In genomic region chr16:84713156-84713555, GRCm38 (mm10) we compare ENCODE assay signal across 23 mouse cellular contexts. TPM values are rescaled to one million over a fixed set of nuclear protein-coding genes. Genes with fewer than 3 reads are reported as not detected.
DNase-seq lines count a peak whose midpoint lies in the region; ATAC-seq and TF ChIP-seq lines count a peak whose summit lies in the region.
"Had no signal": no experiment of that assay in that cellular context is flagged by ENCODE, and none has a peak within 500 bp of the region (broad histone marks: within the 10 kb centered on the region; RNA-seq: fewer than 3 reads in every experiment).

No protein-coding gene starts in this region.

- no peak overlapping the region for H3K4me3 ChIP-seq in thymus, adult 2 months (ENCODE audit: control insufficient read depth, insufficient read depth, low read length)
- H3K4me3 ChIP-seq in CH12.LX (replicated peaks in 1 of 3; ENCODE audit: low read depth in 2 of 3, low read length in 2 of 3, poor library complexity in 1 of 3) = no peak overlapping the region
- H3K4me3 ChIP-seq: embryonic facial prominence, embryonic 13.5 days; limb, embryonic 10.5 days; megakaryocyte, embryonic 14.5 days had no signal

- dilution Hi-C loops in CH12.LX (cut with MboI; ENCODE audit: extremely low pct_ligation_motif_present, extremely low pct_unique_long_range_greater_than_20kb, low sequenced_read_pairs) = no loop called here

- no peak for TF ChIP-seq RAD21 in CH12.LX (IDR thresholded peaks at IDR 0.05; ENCODE audit: low read depth, low read length)

- in situ Hi-C loops in CH12.LX (cut with MboI; ENCODE audit: low pct_ligation_motif_present, low pct_unique_long_range_greater_than_20kb, low sequenced_read_pairs) = no loop called here

- peaks cover 4% of the 10 kb centered on the region; the same call in 1 of the 2 replicates for H3K36me3 ChIP-seq in thymus, adult 2 months (ENCODE audit: control insufficient read depth, insufficient read depth, low read length)
- peaks cover 35 to 54% of the 10 kb centered on the region in 2 experiments for H3K36me3 ChIP-seq in CH12.LX (replicated peaks in 1 of 2; ENCODE audit: control insufficient read depth in 1 of 2, insufficient read depth in 1 of 2, low read length in 1 of 2)
- H3K36me3 ChIP-seq in splenic B cell, adult 2 months (ENCODE audit: control insufficient read depth, insufficient read depth, low read length, poor library complexity, severe bottlenecking) = no peaks in the 10 kb centered on the region

- no peaks in the 10 kb centered on the region for H3K9me3 ChIP-seq in CH12.LX (replicated peaks; ENCODE audit: low read length)
- H3K9me3 ChIP-seq: embryonic facial prominence, embryonic 13.5 days; G1E; limb, embryonic 10.5 days; megakaryocyte, embryonic 14.5 days had no signal

- DNase-seq in thymus, adult 2 months = no peak
- DNase-seq in thymus, postnatal 25 days = no peak
- DNase-seq in CH12.LX (ENCODE audit: extremely low read depth) = peak; percentile 92
- peak; percentile 64 for DNase-seq in splenic B cell, adult 2 months (ENCODE audit: low read depth, low spot score)
- DNase-seq in heart, adult 9 months (ENCODE audit: low spot score in 2 of 2) = no peak
- DNase-seq in adrenal gland, postnatal 4 days (ENCODE audit: low spot score in 2 of 2) = no peak
- DNase-seq in urinary bladder, postnatal 4 days (ENCODE audit: low spot score in 2 of 2) = no peak
- DNase-seq: adrenal gland, postnatal 25 days; cerebellum, adult 2 months; heart, postnatal 10 days; kidney, postnatal 4 days; layer of hippocampus, adult 9-11 months; liver, postnatal 0 days; lung, postnatal 10 days had no signal

- H3K27ac ChIP-seq in thymus, adult 2 months (ENCODE audit: control insufficient read depth, insufficient read depth, low read length) = peak overlapping the region; percentile 62; the same call in 1 of the 2 replicates
- H3K27ac ChIP-seq in CH12.LX (ENCODE audit: insufficient read depth, low read depth) = peak overlapping the region; percentile 81
- H3K27ac ChIP-seq: embryonic facial prominence, embryonic 13.5 days; hindbrain, embryonic 14.5 days; limb, embryonic 10.5 days had no signal

- 4% methylated on average over 4 of the region's 4 CpGs for WGBS in thymus, adult 2 months

- peaks cover 55% of the 10 kb centered on the region for H3K79me2 ChIP-seq in CH12.LX (replicated peaks; ENCODE audit: control insufficient read depth, extremely low read depth, insufficient read depth, poor library complexity, severe bottlenecking)

- H3K4me1 ChIP-seq in thymus, adult 2 months (replicated peaks; ENCODE audit: control insufficient read depth, insufficient read depth, low read length) = peaks cover 2% of the 10 kb centered on the region
- peaks cover 17 to 75% of the 10 kb centered on the region in 2 experiments for H3K4me1 ChIP-seq in CH12.LX (ENCODE audit: control insufficient read depth in 1 of 2, insufficient read depth in 2 of 2)
- H3K4me1 ChIP-seq: embryonic facial prominence, embryonic 13.5 days; limb, embryonic 10.5 days had no signal

- H3K9ac ChIP-seq in CH12.LX (ENCODE audit: insufficient read depth, low read depth) = peak overlapping the region; percentile 61
- H3K9ac ChIP-seq: embryonic facial prominence, embryonic 13.5 days; hindbrain, embryonic 14.5 days; liver, postnatal 0 days had no signal

- H3K27me3 ChIP-seq in thymus, adult 2 months (ENCODE audit: control insufficient read depth, insufficient read depth, low read length) = no peaks in the 10 kb centered on the region
- no peaks in the 10 kb centered on the region for H3K27me3 ChIP-seq in CH12.LX (replicated peaks)
- H3K27me3 ChIP-seq in splenic B cell, adult 2 months (ENCODE audit: control insufficient read depth, insufficient read depth, low read length, poor library complexity, severe bottlenecking) = no peaks in the 10 kb centered on the region
- H3K27me3 ChIP-seq: embryonic facial prominence, embryonic 13.5 days; megakaryocyte, embryonic 14.5 days had no signal

- ATAC-seq in hematopoietic stem cell, adult 5-6 weeks (replicated peaks in 1 of 2; ENCODE audit: insufficient read depth in 1 of 2, low FRiP score in 2 of 2, low TSS enrichment in 1 of 2, low read depth in 1 of 2, poor library complexity in 2 of 2, severe bottlenecking in 2 of 2) = peak; percentile 69 to 78
- ATAC-seq: forebrain, embryonic 16.5 days; intestine, embryonic 16.5 days; liver, postnatal 0 days had no signal

- TF ChIP-seq EP300 in CH12.LX (IDR thresholded peaks at IDR 0.05; ENCODE audit: low read length) = no peak

- H3K4me2 ChIP-seq in CH12.LX (ENCODE audit: insufficient read depth, low read depth, poor library complexity, severe bottlenecking) = peak overlapping the region; percentile 88
- H3K4me2 ChIP-seq: embryonic facial prominence, embryonic 13.5 days; heart, embryonic 11.5 days; hindbrain, embryonic 14.5 days had no signal

- TF ChIP-seq POLR2A in thymus, adult 2 months (IDR thresholded peaks at IDR 0.05; ENCODE audit: control insufficient read depth, extremely low read depth, insufficient read depth, low read length, poor library complexity) = no peak
- peak; percentile 54 for TF ChIP-seq POLR2A in CH12.LX (IDR thresholded peaks at IDR 0.05; ENCODE audit: low read depth, low read length)

- TF ChIP-seq CTCF in thymus, adult 2 months (IDR thresholded peaks at IDR 0.05; ENCODE audit: borderline replicate concordance, control insufficient read depth, extremely low read depth, insufficient read depth, low read length, poor library complexity) = no peak
- no peak for TF ChIP-seq CTCF in CH12.LX (conservative IDR thresholded peaks at IDR 0.05 in 1 of 2, IDR thresholded peaks at IDR 0.05 in 1 of 2; ENCODE audit: low read depth in 2 of 2, low read length in 2 of 2)

TF ChIP-seq in CH12.LX, 34 proteins besides CTCF, POLR2A, EP300 and RAD21:
- TF ChIP-seq BHLHE40 (IDR thresholded peaks at IDR 0.05; ENCODE audit: low read depth, low read length) = no peak
- TF ChIP-seq KAT2A (IDR thresholded peaks at IDR 0.05; ENCODE audit: insufficient replicate concordance, low read length) = no peak
- no peak for TF ChIP-seq MAZ (IDR thresholded peaks at IDR 0.05; ENCODE audit: low read depth, low read length)
- TF ChIP-seq ELF1 (IDR thresholded peaks at IDR 0.05; ENCODE audit: low read depth, low read length) = no peak
- TF ChIP-seq E2F4 (IDR thresholded peaks at IDR 0.05; ENCODE audit: insufficient replicate concordance, low read depth, low read length) = no peak
- TF ChIP-seq UBTF (IDR thresholded peaks at IDR 0.05; ENCODE audit: low read depth, low read length) = peak; percentile 53; the same call in 1 of the 2 replicates
- no peak for TF ChIP-seq IRF4 (IDR thresholded peaks at IDR 0.05; ENCODE audit: low read depth, low read length)
- no peak for TF ChIP-seq SIN3A (IDR thresholded peaks at IDR 0.05; ENCODE audit: low read length)
- peak; percentile 57; the same call in 1 of the 2 replicates for TF ChIP-seq TBP (conservative IDR thresholded peaks at IDR 0.05; ENCODE audit: low read depth, low read length)

RNA-seq across cellular contexts. Expression of gene Mrpl39, which starts 22.4 kb away (rescaled TPM):
- 12.3 and 15.1 TPM in 2 replicates for polyA plus RNA-seq in thymus, adult 2 months (2012; rRNA removed)
- total RNA-seq in CH12.LX (2012; rRNA removed) = 123 and 128 TPM in 2 replicates
- 110 and 112 TPM in 2 replicates for total RNA-seq in CH12.LX (2014; rRNA removed)
- 97.4 and 102 TPM in 2 replicates for polyA plus RNA-seq in CH12.LX (2012; ENCODE audit: insufficient read length, low read depth)
- total RNA-seq in hematopoietic stem cell, adult 5-6 weeks (2017) = 40.1 and 61.8 TPM in 2 replicates
- 10 to 100 TPM; 44.5 to 47.2 TPM for total RNA-seq in adrenal gland, postnatal 4 days (2021)

Comparison
In these comparisons a context has a peak if more than half of its experiments do, and no peak if none do; other contexts are left out.
1. DNase-seq: peak in CH12.LX (single experiment) and splenic B cell, adult 2 months (single experiment); none in thymus, adult 2 months (single experiment), thymus, postnatal 25 days (single experiment), heart, adult 9 months (0 of 2), adrenal gland, postnatal 4 days (0 of 2) and urinary bladder, postnatal 4 days (0 of 2).